Mouse (Mus musculus): ENCODE data around the gene Hist3h2ba. TPM values are rescaled to one million over a fixed set of nuclear protein-coding genes. Genes with fewer than 3 reads are reported as not detected.
"Not testable (repeated sequence)": the region's sequence is repeated elsewhere in the genome, so short reads cannot be mapped to it uniquely, and the experiment has no call there.

Gene Hist3h2ba
- total RNA-seq, 2 experiments from 2014 or later, result 88.8 to 93.5 TPM

GRCm38 (mm10) chr11:58938322-58939087 is 10.2 kb upstream of the Hist3h2ba start, which contains the start of gene Rnf187:
TSS of gene Rnf187 (minus strand) at chr11:58938916.
- peak; percentile 89 to 90 for DNase-seq

GRCm38 (mm10) chr11:58939088-58939439 is 9.7 kb upstream of the Hist3h2ba start:
- no peak for DNase-seq

- DNase-seq, result no peak
Measured at GRCm38 (mm10) chr11:58944136-58944535, 4.6 kb upstream of the Hist3h2ba start.

GRCm38 (mm10) chr11:58947306-58947705 is 1.4 kb upstream of the Hist3h2ba start:
- DNase-seq, result no peak

GRCm38 (mm10) chr11:58947798-58948528 is 757 bp upstream of the Hist3h2ba start:
- DNase-seq, result peak in 1 of 2 experiments; percentile 59

GRCm38 (mm10) chr11:58949480-58950431 is 1.0 kb downstream of the Hist3h2ba start:
- peak in 1 of 2 experiments; percentile 58 for DNase-seq

- DNase-seq, result no peak
Measured at GRCm38 (mm10) chr11:58951210-58951609, 2.5 kb downstream of the Hist3h2ba start.

- DNase-seq, result no peak
Measured at GRCm38 (mm10) chr11:58953351-58954169, 4.8 kb downstream of the Hist3h2ba start.

- not testable (repeated sequence) for DNase-seq
Measured at GRCm38 (mm10) chr11:58954170-58954419, 5.4 kb downstream of the Hist3h2ba start.

- DNase-seq, result peak; percentile 83 to 84
Measured at GRCm38 (mm10) chr11:58954420-58955142, 5.9 kb downstream of the Hist3h2ba start, which contains the start of the genes Hist3h2a and Trim17. TSS of gene Hist3h2a (plus strand) at chr11:58954685. TSS of gene Trim17 (plus strand) at chr11:58954685.

GRCm38 (mm10) chr11:58955143-58955867 is 6.6 kb downstream of the Hist3h2ba start:
- no peak for DNase-seq

- DNase-seq, result no peak
Measured at GRCm38 (mm10) chr11:58955868-58956257, 7.1 kb downstream of the Hist3h2ba start.

GRCm38 (mm10) chr11:58957226-58957914 is 8.7 kb downstream of the Hist3h2ba start:
- peak in 1 of 2 experiments; percentile 30 for DNase-seq

GRCm38 (mm10) chr11:58958536-58958935 is 9.8 kb downstream of the Hist3h2ba start:
- no peak for DNase-seq

- DNase-seq, result no peak
Measured at GRCm38 (mm10) chr11:58959186-58959825, 10.6 kb downstream of the Hist3h2ba start.

GRCm38 (mm10) chr11:58959921-58960465 is 11.3 kb downstream of the Hist3h2ba start:
- peak; percentile 73 to 75 for DNase-seq

GRCm38 (mm10) chr11:58961364-58962177 is 12.9 kb downstream of the Hist3h2ba start:
- DNase-seq, result no peak

GRCm38 (mm10) chr11:58963543-58963942 is 14.8 kb downstream of the Hist3h2ba start:
- DNase-seq, result no peak
